In genomic region chr3:28564370-28565357, GRCm38 (mm10) we compare ENCODE assay signal across 9 mouse cellular contexts.
A peak's percentile ranks its signal among the peaks of the same experiment; 100 is the strongest.
DNase-seq lines count a peak whose midpoint lies in the region; ATAC-seq and TF ChIP-seq lines count a peak whose summit lies in the region.
"Had no signal": no experiment of that assay in that cellular context is flagged by ENCODE, and none has a peak within 500 bp of the region (broad histone marks: within the 10 kb centered on the region; RNA-seq: fewer than 3 reads in every experiment).

No protein-coding gene starts in this region.

- no peak overlapping the region for H3K9ac ChIP-seq in hindbrain, embryonic 13.5 days
- no peak overlapping the region for H3K9ac ChIP-seq in hindbrain, embryonic 12.5 days
- H3K9ac ChIP-seq: intestine, embryonic 15.5 days had no signal

- ATAC-seq in hindbrain, embryonic 13.5 days (ENCODE audit: low FRiP score) = no peak
- no peak for ATAC-seq in hindbrain, embryonic 12.5 days (ENCODE audit: low FRiP score)
- ATAC-seq in granulocyte monocyte progenitor cell, adult 5-6 weeks (replicated peaks; ENCODE audit: poor library complexity, severe bottlenecking) = peak; percentile 84
- ATAC-seq: intestine, embryonic 15.5 days had no signal

- peaks cover 38% of the 10 kb centered on the region for H3K36me3 ChIP-seq in hindbrain, embryonic 13.5 days
- H3K36me3 ChIP-seq in hindbrain, embryonic 12.5 days = 0 out of 2 replicates have a peak, but pooled peaks cover 5% of the 10 kb centered on the region
- 0 out of 2 replicates have a peak, but pooled peaks cover 3% of the 10 kb centered on the region for H3K36me3 ChIP-seq in thymus, adult 2 months (ENCODE audit: control insufficient read depth, insufficient read depth, low read length)
- H3K36me3 ChIP-seq: intestine, embryonic 15.5 days had no signal

- DNase-seq in thymus, adult 2 months = peak; percentile 11
- no peak for DNase-seq in thymus, postnatal 10 days (ENCODE audit: low spot score in 2 of 2)
- DNase-seq in adipocyte (ENCODE audit: low spot score) = no peak
- DNase-seq in kidney, postnatal 14 days = no peak
- DNase-seq: cerebellum, adult 8-10 months had no signal

- TF ChIP-seq CTCF in thymus, adult 2 months (IDR thresholded peaks at IDR 0.05; ENCODE audit: borderline replicate concordance, control insufficient read depth, extremely low read depth, insufficient read depth, low read length, poor library complexity) = no peak

- no peak overlapping the region for H3K4me3 ChIP-seq in hindbrain, embryonic 13.5 days
- no peak overlapping the region for H3K4me3 ChIP-seq in hindbrain, embryonic 12.5 days
- H3K4me3 ChIP-seq in thymus, adult 2 months (ENCODE audit: control insufficient read depth, insufficient read depth, low read length) = no peak overlapping the region
- H3K4me3 ChIP-seq: intestine, embryonic 15.5 days had no signal

- H3K4me1 ChIP-seq in hindbrain, embryonic 13.5 days (replicated peaks) = no peaks in the 10 kb centered on the region
- no peaks in the 10 kb centered on the region for H3K4me1 ChIP-seq in hindbrain, embryonic 12.5 days
- H3K4me1 ChIP-seq in thymus, adult 2 months (replicated peaks; ENCODE audit: control insufficient read depth, insufficient read depth, low read length) = no peaks in the 10 kb centered on the region
- H3K4me1 ChIP-seq: intestine, embryonic 15.5 days had no signal

- H3K27ac ChIP-seq in hindbrain, embryonic 13.5 days = 0 out of 2 replicates have a peak overlapping the region, but pooled peaks have one; percentile 18
- no peak overlapping the region for H3K27ac ChIP-seq in hindbrain, embryonic 12.5 days
- H3K27ac ChIP-seq in thymus, adult 2 months (ENCODE audit: control insufficient read depth, insufficient read depth, low read length) = no peak overlapping the region
- H3K27ac ChIP-seq: intestine, embryonic 15.5 days had no signal

- 73% methylated on average over 12 of the region's 12 CpGs for WGBS in hindbrain, embryonic 13.5 days
- WGBS in hindbrain, embryonic 12.5 days = 71% methylated on average over 12 of the region's 12 CpGs
- 70% methylated on average over 12 of the region's 12 CpGs for WGBS in thymus, adult 2 months

- TF ChIP-seq POLR2A in thymus, adult 2 months (IDR thresholded peaks at IDR 0.05; ENCODE audit: control insufficient read depth, extremely low read depth, insufficient read depth, low read length, poor library complexity) = no peak

- H3K4me2 ChIP-seq in hindbrain, embryonic 13.5 days = no peak overlapping the region
- no peak overlapping the region for H3K4me2 ChIP-seq in hindbrain, embryonic 12.5 days (replicated peaks)
- H3K4me2 ChIP-seq: intestine, embryonic 15.5 days had no signal

- no peaks in the 10 kb centered on the region for H3K27me3 ChIP-seq in hindbrain, embryonic 13.5 days
- no peaks in the 10 kb centered on the region for H3K27me3 ChIP-seq in hindbrain, embryonic 12.5 days
- H3K27me3 ChIP-seq in thymus, adult 2 months (ENCODE audit: control insufficient read depth, insufficient read depth, low read length) = no peaks in the 10 kb centered on the region
- H3K27me3 ChIP-seq: intestine, embryonic 15.5 days had no signal

- H3K9me3 ChIP-seq in hindbrain, embryonic 13.5 days = no peaks in the 10 kb centered on the region
- no peaks in the 10 kb centered on the region for H3K9me3 ChIP-seq in hindbrain, embryonic 12.5 days (replicated peaks)
- H3K9me3 ChIP-seq: intestine, embryonic 15.5 days had no signal
